Mouse (Mus musculus): ENCODE measurements around the gene 6330409D20Rik. TPM values are rescaled to one million over a fixed set of nuclear protein-coding genes. Genes with fewer than 3 reads are reported as not detected.

6330409D20Rik gene
- polyA plus RNA-seq, 1 experiment from 2014 or later: 3.4 TPM

GRCm38 (mm10) chr2:32714987-32715425 lies 25.8 kb downstream of the 6330409D20Rik start:
- H3K9me3 ChIP-seq: no peaks in the 10 kb centered on the region
- H3K4me2 ChIP-seq: no peak overlapping the region
- H3K27ac ChIP-seq: no peak overlapping the region
- WGBS: 74% methylated on average over 4 of the region's 4 CpGs
- no peaks in the 10 kb centered on the region for H3K27me3 ChIP-seq (replicated peaks)
- H3K4me1 ChIP-seq: peaks cover 22% of the 10 kb centered on the region
- H3K36me3 ChIP-seq (replicated peaks): peaks cover 6% of the 10 kb centered on the region; the same call in 1 of the 2 replicates
- H3K9ac ChIP-seq: no peak overlapping the region
- ATAC-seq (replicated peaks): no peak
- H3K4me3 ChIP-seq: no peak overlapping the region

- Histone ChIP-seq H3K27me3 (replicated peaks) (no peaks in the 10 kb centered on the region), H3K9me3 (no peaks in the 10 kb centered on the region), H3K4me3 (no peak overlapping the region), H3K4me1 (peaks cover 22% of the 10 kb centered on the region), H3K9ac (peak overlapping the region; percentile 82; the same call in 1 of the 2 replicates), H3K36me3 (replicated peaks) (peaks cover 12% of the 10 kb centered on the region; the same call in 1 of the 2 replicates), H3K4me2 (peak overlapping the region; percentile 97), H3K27ac (peak overlapping the region; percentile 99)
- 63% methylated on average over 11 of the region's 11 CpGs for WGBS
- no peak for ATAC-seq (replicated peaks)
Observed at GRCm38 (mm10) chr2:32714117-32714986, 26.5 kb downstream of the 6330409D20Rik start.

- peak; percentile 88 for ATAC-seq (replicated peaks)
- H3K9me3 ChIP-seq: no peaks in the 10 kb centered on the region
- peaks cover 14% of the 10 kb centered on the region; the same call in 1 of the 2 replicates for H3K36me3 ChIP-seq (replicated peaks)
- peak within 1 kb of the TSS; percentile 82 for H3K9ac ChIP-seq
- peak within 1 kb of the TSS; percentile 99 for H3K27ac ChIP-seq
- peak within 1 kb of the TSS; percentile 97 for H3K4me2 ChIP-seq
- no peaks in the 10 kb centered on the region for H3K27me3 ChIP-seq (replicated peaks)
- H3K4me1 ChIP-seq: peaks cover 22% of the 10 kb centered on the region
- H3K4me3 ChIP-seq: peak within 1 kb of the TSS; percentile 94
- WGBS: under 1% methylated on average over 50 of the region's 79 CpGs
Observed at GRCm38 (mm10) chr2:32712934-32713817, 27.6 kb downstream of the 6330409D20Rik start, which contains the start of gene Cdk9. TSS of gene Cdk9 (minus strand) at chr2:32713076.

- H3K27ac ChIP-seq: peak overlapping the region; percentile 99
- H3K9ac ChIP-seq: peak overlapping the region; percentile 82
- peaks cover 22% of the 10 kb centered on the region for H3K4me1 ChIP-seq
- H3K4me2 ChIP-seq: peak overlapping the region; percentile 97
- peak overlapping the region; percentile 94 for H3K4me3 ChIP-seq
- ATAC-seq (replicated peaks): peak; percentile 90
- no peaks in the 10 kb centered on the region for H3K9me3 ChIP-seq
- 0% methylated on average over 31 of the region's 44 CpGs for WGBS
- peaks cover 14% of the 10 kb centered on the region; the same call in 1 of the 2 replicates for H3K36me3 ChIP-seq (replicated peaks)
- H3K27me3 ChIP-seq (replicated peaks): no peaks in the 10 kb centered on the region
Observed at GRCm38 (mm10) chr2:32712586-32712933, 28.3 kb downstream of the 6330409D20Rik start.

GRCm38 (mm10) chr2:32712108-32712551 lies 28.7 kb downstream of the 6330409D20Rik start:
- no peaks in the 10 kb centered on the region for H3K27me3 ChIP-seq (replicated peaks)
- peaks cover 22% of the 10 kb centered on the region for H3K4me1 ChIP-seq
- WGBS: under 1% methylated on average over 41 of the region's 41 CpGs
- peak overlapping the region; percentile 94 for H3K4me3 ChIP-seq
- no peaks in the 10 kb centered on the region for H3K9me3 ChIP-seq
- peak; percentile 40 for ATAC-seq (replicated peaks)
- H3K9ac ChIP-seq: peak overlapping the region; percentile 82
- H3K27ac ChIP-seq: peak overlapping the region; percentile 99
- peak overlapping the region; percentile 97 for H3K4me2 ChIP-seq
- H3K36me3 ChIP-seq (replicated peaks): peaks cover 15% of the 10 kb centered on the region; the same call in 1 of the 2 replicates

- peak overlapping the region; percentile 99 for H3K27ac ChIP-seq
- H3K4me1 ChIP-seq: peaks cover 22% of the 10 kb centered on the region
- peak overlapping the region; percentile 94 for H3K4me3 ChIP-seq
- H3K4me2 ChIP-seq: peak overlapping the region; percentile 97
- peaks cover 21% of the 10 kb centered on the region; the same call in 1 of the 2 replicates for H3K36me3 ChIP-seq (replicated peaks)
- peak overlapping the region; percentile 82 for H3K9ac ChIP-seq
- ATAC-seq (replicated peaks): no peak
- 35% methylated on average over 9 of the region's 9 CpGs for WGBS
- no peaks in the 10 kb centered on the region for H3K9me3 ChIP-seq
- no peaks in the 10 kb centered on the region for H3K27me3 ChIP-seq (replicated peaks)
Observed at GRCm38 (mm10) chr2:32711301-32712056, 29.3 kb downstream of the 6330409D20Rik start.

- H3K9ac ChIP-seq: no peak overlapping the region
- WGBS: 93% methylated on average over 5 of the region's 5 CpGs
- ATAC-seq (replicated peaks): no peak
- peaks cover 22% of the 10 kb centered on the region for H3K4me1 ChIP-seq
- H3K9me3 ChIP-seq: no peaks in the 10 kb centered on the region
- H3K4me2 ChIP-seq: no peak overlapping the region
- H3K4me3 ChIP-seq: no peak overlapping the region
- no peaks in the 10 kb centered on the region for H3K27me3 ChIP-seq (replicated peaks)
- H3K27ac ChIP-seq: no peak overlapping the region
- H3K36me3 ChIP-seq (replicated peaks): peaks cover 29% of the 10 kb centered on the region; the same call in 1 of the 2 replicates
Observed at GRCm38 (mm10) chr2:32710425-32710824, 30.4 kb downstream of the 6330409D20Rik start.

GRCm38 (mm10) chr2:32709521-32710137 lies 31.2 kb downstream of the 6330409D20Rik start:
- no peaks in the 10 kb centered on the region for H3K9me3 ChIP-seq
- no peaks in the 10 kb centered on the region for H3K27me3 ChIP-seq (replicated peaks)
- H3K9ac ChIP-seq: no peak overlapping the region
- peaks cover 21% of the 10 kb centered on the region for H3K4me1 ChIP-seq
- no peak overlapping the region for H3K27ac ChIP-seq
- no peak overlapping the region for H3K4me3 ChIP-seq
- ATAC-seq (replicated peaks): no peak
- WGBS: 94% methylated on average over 20 of the region's 20 CpGs
- H3K36me3 ChIP-seq (replicated peaks): peaks cover 36% of the 10 kb centered on the region
- no peak overlapping the region for H3K4me2 ChIP-seq

- no peak overlapping the region for H3K27ac ChIP-seq
- H3K4me3 ChIP-seq: no peak overlapping the region
- H3K27me3 ChIP-seq (replicated peaks): no peaks in the 10 kb centered on the region
- peaks cover 12% of the 10 kb centered on the region for H3K4me1 ChIP-seq
- no peak overlapping the region for H3K4me2 ChIP-seq
- no peak overlapping the region for H3K9ac ChIP-seq
- 28% methylated on average over 3 of the region's 3 CpGs for WGBS
- peaks cover 39% of the 10 kb centered on the region for H3K36me3 ChIP-seq (replicated peaks)
- no peak for ATAC-seq (replicated peaks)
- no peaks in the 10 kb centered on the region for H3K9me3 ChIP-seq
Observed at GRCm38 (mm10) chr2:32708643-32709042, 32.2 kb downstream of the 6330409D20Rik start.

- Histone ChIP-seq H3K27me3 (replicated peaks) (no peaks in the 10 kb centered on the region), H3K4me1 (peaks cover 10% of the 10 kb centered on the region), H3K27ac (no peak overlapping the region), H3K4me3 (no peak overlapping the region), H3K36me3 (replicated peaks) (peaks cover 44% of the 10 kb centered on the region), H3K9me3 (no peaks in the 10 kb centered on the region), H3K9ac (no peak overlapping the region), H3K4me2 (no peak overlapping the region)
- 95% methylated on average over 6 of the region's 6 CpGs for WGBS
- ATAC-seq (replicated peaks): no peak
Observed at GRCm38 (mm10) chr2:32706971-32707370, 33.8 kb downstream of the 6330409D20Rik start.

- Histone ChIP-seq H3K4me3 (no peak overlapping the region), H3K36me3 (replicated peaks) (peaks cover 38% of the 10 kb centered on the region), H3K4me1 (no peaks in the 10 kb centered on the region), H3K27me3 (replicated peaks) (no peaks in the 10 kb centered on the region), H3K27ac (no peak overlapping the region), H3K4me2 (no peak overlapping the region), H3K9me3 (no peaks in the 10 kb centered on the region), H3K9ac (no peak overlapping the region)
- ATAC-seq (replicated peaks): no peak
- whole genome bisulfite sequencing: 88% methylated on average over 7 of the region's 7 CpGs
Observed at GRCm38 (mm10) chr2:32705018-32705417, 35.8 kb downstream of the 6330409D20Rik start.
